Mouse (Mus musculus): ENCODE measurements at regions not wholly inside any gene's neighbourhood (a gene's known extent, or its start where the extent isn't known, plus 50 kb on each side); places are given as distances from the start of the nearest gene placed in this dataset.

- DNase-seq (ENCODE audit: low spot score): peak; percentile 25
- ATAC-seq (replicated peaks; ENCODE audit: low FRiP score, low read depth): no peak
- H3K27ac ChIP-seq: no peak overlapping the region
Observed at GRCm38 (mm10) chr3:147445884-147446283, 593.7 kb downstream of the Ttll7 start.

GRCm38 (mm10) chr3:147452176-147452575, 600.0 kb downstream of the Ttll7 start:
- 43% methylated on average over 4 of the region's 4 CpGs for WGBS
- H3K4me2 ChIP-seq (ENCODE audit: low read length): no peak overlapping the region
- no peak overlapping the region for H3K4me3 ChIP-seq (replicated peaks; ENCODE audit: low read depth, low read length)
- no peak overlapping the region for H3K27ac ChIP-seq
- H3K9me3 ChIP-seq (replicated peaks; ENCODE audit: low read length): no peaks in the 10 kb centered on the region
- no peaks in the 10 kb centered on the region for H3K4me1 ChIP-seq (replicated peaks; ENCODE audit: insufficient read depth, low read length)
- no peaks in the 10 kb centered on the region for H3K36me3 ChIP-seq (ENCODE audit: insufficient read depth, low read length)
- TF ChIP-seq CTCF (IDR thresholded peaks at IDR 0.05; ENCODE audit: low read depth): no peak
- H3K9ac ChIP-seq (ENCODE audit: low read depth, low read length): no peak overlapping the region
- DNase-seq (ENCODE audit: low spot score) (peak; percentile 62), ATAC-seq (replicated peaks; ENCODE audit: low FRiP score, low read depth) (no peak)
- no peaks in the 10 kb centered on the region for H3K27me3 ChIP-seq (ENCODE audit: insufficient read depth, low read length)

More at GRCm38 (mm10) chr3:147445884-147446283, 593.7 kb downstream of the Ttll7 start:
- Histone ChIP-seq H3K4me2 (ENCODE audit: low read length) (no peak overlapping the region), H3K9ac (ENCODE audit: low read depth, low read length) (no peak overlapping the region), H3K36me3 (ENCODE audit: insufficient read depth, low read length) (no peaks in the 10 kb centered on the region), H3K4me3 (replicated peaks; ENCODE audit: low read depth, low read length) (no peak overlapping the region), H3K4me1 (replicated peaks; ENCODE audit: insufficient read depth, low read length) (no peaks in the 10 kb centered on the region), H3K27me3 (ENCODE audit: insufficient read depth, low read length) (no peaks in the 10 kb centered on the region), H3K9me3 (replicated peaks; ENCODE audit: low read length) (no peaks in the 10 kb centered on the region)
- 76% methylated on average over 8 of the region's 8 CpGs for whole genome bisulfite sequencing
- TF ChIP-seq CTCF (IDR thresholded peaks at IDR 0.05; ENCODE audit: low read depth): no peak

GRCm38 (mm10) chr3:147455383-147455782, 603.2 kb downstream of the Ttll7 start:
- ATAC-seq (replicated peaks; ENCODE audit: low FRiP score, low read depth): no peak
- WGBS: 54% methylated on average over 3 of the region's 3 CpGs

GRCm38 (mm10) chr3:147456294-147456693, 604.1 kb downstream of the Ttll7 start:
- WGBS: 72% methylated on average over 4 of the region's 4 CpGs
- H3K27me3 ChIP-seq (ENCODE audit: insufficient read depth, low read length): no peaks in the 10 kb centered on the region
- H3K36me3 ChIP-seq (ENCODE audit: insufficient read depth, low read length): no peaks in the 10 kb centered on the region
- H3K4me3 ChIP-seq (replicated peaks; ENCODE audit: low read depth, low read length): no peak overlapping the region
- TF ChIP-seq CTCF (IDR thresholded peaks at IDR 0.05; ENCODE audit: low read depth): no peak
- ATAC-seq (replicated peaks; ENCODE audit: low FRiP score, low read depth): no peak
- H3K4me1 ChIP-seq (replicated peaks; ENCODE audit: insufficient read depth, low read length): no peaks in the 10 kb centered on the region
- no peak overlapping the region for H3K27ac ChIP-seq
- no peak for DNase-seq (ENCODE audit: low spot score)
- no peak overlapping the region for H3K9ac ChIP-seq (ENCODE audit: low read depth, low read length)
- no peak overlapping the region for H3K4me2 ChIP-seq (ENCODE audit: low read length)
- no peaks in the 10 kb centered on the region for H3K9me3 ChIP-seq (replicated peaks; ENCODE audit: low read length)

More at GRCm38 (mm10) chr3:147455383-147455782, 603.2 kb downstream of the Ttll7 start:
- Histone ChIP-seq H3K36me3 (ENCODE audit: insufficient read depth, low read length) (no peaks in the 10 kb centered on the region), H3K4me3 (replicated peaks; ENCODE audit: low read depth, low read length) (no peak overlapping the region), H3K4me2 (ENCODE audit: low read length) (no peak overlapping the region), H3K27me3 (ENCODE audit: insufficient read depth, low read length) (no peaks in the 10 kb centered on the region), H3K4me1 (replicated peaks; ENCODE audit: insufficient read depth, low read length) (no peaks in the 10 kb centered on the region), H3K27ac (no peak overlapping the region), H3K9me3 (replicated peaks; ENCODE audit: low read length) (no peaks in the 10 kb centered on the region), H3K9ac (ENCODE audit: low read depth, low read length) (no peak overlapping the region)
- no peak for TF ChIP-seq CTCF (IDR thresholded peaks at IDR 0.05; ENCODE audit: low read depth)
- DNase-seq (ENCODE audit: low spot score): no peak

GRCm38 (mm10) chr3:147458115-147458514, 605.9 kb downstream of the Ttll7 start:
- no peak for TF ChIP-seq CTCF (IDR thresholded peaks at IDR 0.05; ENCODE audit: low read depth)
- Histone ChIP-seq H3K27ac (no peak overlapping the region), H3K9me3 (replicated peaks; ENCODE audit: low read length) (no peaks in the 10 kb centered on the region), H3K9ac (ENCODE audit: low read depth, low read length) (no peak overlapping the region), H3K27me3 (ENCODE audit: insufficient read depth, low read length) (no peaks in the 10 kb centered on the region), H3K4me1 (replicated peaks; ENCODE audit: insufficient read depth, low read length) (no peaks in the 10 kb centered on the region), H3K4me2 (ENCODE audit: low read length) (no peak overlapping the region), H3K4me3 (replicated peaks; ENCODE audit: low read depth, low read length) (no peak overlapping the region), H3K36me3 (ENCODE audit: insufficient read depth, low read length) (no peaks in the 10 kb centered on the region)
- DNase-seq (ENCODE audit: low spot score): peak; percentile 47
- 29% methylated on average over 4 of the region's 4 CpGs for WGBS
- no peak for ATAC-seq (replicated peaks; ENCODE audit: low FRiP score, low read depth)

GRCm38 (mm10) chr3:147479890-147480289, 627.7 kb downstream of the Ttll7 start:
- WGBS: 80% methylated on average over 1 of the region's 1 CpGs
- Histone ChIP-seq H3K27ac (no peak overlapping the region), H3K4me2 (ENCODE audit: low read length) (no peak overlapping the region), H3K4me1 (replicated peaks; ENCODE audit: insufficient read depth, low read length) (no peaks in the 10 kb centered on the region), H3K9ac (ENCODE audit: low read depth, low read length) (no peak overlapping the region), H3K36me3 (ENCODE audit: insufficient read depth, low read length) (no peaks in the 10 kb centered on the region), H3K9me3 (replicated peaks; ENCODE audit: low read length) (no peaks in the 10 kb centered on the region), H3K27me3 (ENCODE audit: insufficient read depth, low read length) (no peaks in the 10 kb centered on the region), H3K4me3 (replicated peaks; ENCODE audit: low read depth, low read length) (no peak overlapping the region)
- DNase-seq (ENCODE audit: low spot score) (no peak), ATAC-seq (replicated peaks; ENCODE audit: low FRiP score, low read depth) (no peak)
- no peak for TF ChIP-seq CTCF (IDR thresholded peaks at IDR 0.05; ENCODE audit: low read depth)
